Mouse (Mus musculus): ENCODE data around the gene Rad51. TPM values are rescaled to one million over a fixed set of nuclear protein-coding genes. Genes with fewer than 3 reads are reported as not detected.
A peak's percentile ranks its signal among the peaks of the same experiment; 100 is the strongest.

The Rad51 gene
- polyA plus RNA-seq, 1 experiment from 2014 or later, result 8.3 TPM

GRCm38 (mm10) chr2:119147775-119148174 lies 35.2 kb downstream of the Rad51 start:
- H3K4me3 ChIP-seq, result no peak overlapping the region
- peaks cover 68% of the 10 kb centered on the region for H3K36me3 ChIP-seq (replicated peaks)
- H3K4me1 ChIP-seq, result no peaks in the 10 kb centered on the region
- no peaks in the 10 kb centered on the region for H3K27me3 ChIP-seq (replicated peaks)
- no peak for ATAC-seq (replicated peaks)
- WGBS, result 91% methylated on average over 8 of the region's 8 CpGs
- no peak overlapping the region for H3K9ac ChIP-seq
- no peak overlapping the region for H3K4me2 ChIP-seq
- H3K9me3 ChIP-seq, result no peaks in the 10 kb centered on the region
- H3K27ac ChIP-seq, result no peak overlapping the region

GRCm38 (mm10) chr2:119152255-119152654 lies 39.7 kb downstream of the Rad51 start:
- peaks cover 18% of the 10 kb centered on the region for H3K4me1 ChIP-seq
- H3K27me3 ChIP-seq (replicated peaks), result no peaks in the 10 kb centered on the region
- ATAC-seq (replicated peaks), result no peak
- H3K4me3 ChIP-seq, result no peak overlapping the region
- no peak overlapping the region for H3K27ac ChIP-seq
- H3K9me3 ChIP-seq, result no peaks in the 10 kb centered on the region
- 90% methylated on average over 6 of the region's 6 CpGs for WGBS
- H3K36me3 ChIP-seq (replicated peaks), result peaks cover 53% of the 10 kb centered on the region
- no peak overlapping the region for H3K9ac ChIP-seq
- no peak overlapping the region for H3K4me2 ChIP-seq

GRCm38 (mm10) chr2:119154683-119155082 lies 42.1 kb downstream of the Rad51 start:
- Histone ChIP-seq H3K4me2 (no peak overlapping the region), H3K9ac (no peak overlapping the region), H3K36me3 (replicated peaks) (peaks cover 36% of the 10 kb centered on the region), H3K9me3 (no peaks in the 10 kb centered on the region), H3K4me3 (no peak overlapping the region), H3K27ac (no peak overlapping the region), H3K27me3 (replicated peaks) (no peaks in the 10 kb centered on the region), H3K4me1 (peaks cover 23% of the 10 kb centered on the region)
- no peak for ATAC-seq (replicated peaks)
- WGBS, result 87% methylated on average over 2 of the region's 2 CpGs

- 84% methylated on average over 9 of the region's 9 CpGs for WGBS
- Histone ChIP-seq H3K4me2 (peak overlapping the region; percentile 93), H3K9ac (no peak overlapping the region), H3K4me3 (0 out of 2 replicates have a peak overlapping the region, but pooled peaks have one; percentile 96), H3K9me3 (no peaks in the 10 kb centered on the region), H3K27me3 (replicated peaks) (no peaks in the 10 kb centered on the region), H3K27ac (no peak overlapping the region), H3K36me3 (replicated peaks) (peaks cover 31% of the 10 kb centered on the region), H3K4me1 (peaks cover 23% of the 10 kb centered on the region)
- no peak for ATAC-seq (replicated peaks)
These were observed 42.8 kb downstream of the Rad51 start for GRCm38 (mm10) chr2:119155388-119155787.

GRCm38 (mm10) chr2:119156081-119156680 lies 43.6 kb downstream of the Rad51 start:
- WGBS, result 8% methylated on average over 34 of the region's 34 CpGs
- Histone ChIP-seq H3K36me3 (replicated peaks) (peaks cover 28% of the 10 kb centered on the region), H3K9ac (peak overlapping the region; percentile 91), H3K9me3 (no peaks in the 10 kb centered on the region), H3K27me3 (replicated peaks) (no peaks in the 10 kb centered on the region), H3K4me1 (peaks cover 23% of the 10 kb centered on the region), H3K27ac (peak overlapping the region; percentile 84), H3K4me3 (peak overlapping the region; percentile 96), H3K4me2 (peak overlapping the region; percentile 93)
- peak; percentile 71; the same call in 1 of the 2 replicates for ATAC-seq (replicated peaks)

- no peaks in the 10 kb centered on the region for H3K27me3 ChIP-seq (replicated peaks)
- peak within 1 kb of the TSS; percentile 96 for H3K4me3 ChIP-seq
- under 1% methylated on average over 57 of the region's 57 CpGs for WGBS
- H3K4me2 ChIP-seq, result peak within 1 kb of the TSS; percentile 93
- peak within 1 kb of the TSS; percentile 91 for H3K9ac ChIP-seq
- H3K4me1 ChIP-seq, result peaks cover 23% of the 10 kb centered on the region
- peak within 1 kb of the TSS; percentile 84 for H3K27ac ChIP-seq
- H3K36me3 ChIP-seq (replicated peaks), result peaks cover 23% of the 10 kb centered on the region
- no peaks in the 10 kb centered on the region for H3K9me3 ChIP-seq
- peak; percentile 94 for ATAC-seq (replicated peaks)
These were observed 44.3 kb downstream of the Rad51 start, which contains the start of gene Rmdn3 for GRCm38 (mm10) chr2:119156681-119157572. Gene Rmdn3, minus strand, starts transcription at chr2:119157034.

- Histone ChIP-seq H3K9me3 (no peaks in the 10 kb centered on the region), H3K4me2 (peak overlapping the region; percentile 93), H3K9ac (no peak overlapping the region; the same call in 1 of the 2 replicates), H3K36me3 (replicated peaks) (peaks cover 16% of the 10 kb centered on the region; the same call in 1 of the 2 replicates), H3K27me3 (replicated peaks) (no peaks in the 10 kb centered on the region), H3K27ac (no peak overlapping the region), H3K4me1 (peaks cover 23% of the 10 kb centered on the region), H3K4me3 (no peak overlapping the region)
- ATAC-seq (replicated peaks), result no peak
These were observed 45.2 kb downstream of the Rad51 start for GRCm38 (mm10) chr2:119157836-119158235.

- Histone ChIP-seq H3K36me3 (replicated peaks) (no peaks in the 10 kb centered on the region), H3K4me1 (peaks cover 7% of the 10 kb centered on the region), H3K9ac (no peak overlapping the region), H3K27me3 (replicated peaks) (peaks cover 8% of the 10 kb centered on the region), H3K4me2 (no peak overlapping the region), H3K4me3 (no peak overlapping the region), H3K27ac (no peak overlapping the region), H3K9me3 (no peaks in the 10 kb centered on the region)
- 29% methylated on average over 2 of the region's 2 CpGs for WGBS
- no peak for ATAC-seq (replicated peaks)
These were observed 48.7 kb downstream of the Rad51 start for GRCm38 (mm10) chr2:119161247-119161646.

GRCm38 (mm10) chr2:119163135-119163534 lies 50.5 kb downstream of the Rad51 start:
- Histone ChIP-seq H3K4me3 (no peak overlapping the region), H3K9me3 (no peaks in the 10 kb centered on the region), H3K4me1 (peaks cover 17% of the 10 kb centered on the region), H3K27ac (no peak overlapping the region), H3K27me3 (replicated peaks) (peaks cover 17% of the 10 kb centered on the region), H3K9ac (no peak overlapping the region), H3K4me2 (no peak overlapping the region), H3K36me3 (replicated peaks) (no peaks in the 10 kb centered on the region)
- WGBS, result 63% methylated on average over 3 of the region's 3 CpGs
- ATAC-seq (replicated peaks), result no peak

GRCm38 (mm10) chr2:119163999-119164398 lies 51.4 kb downstream of the Rad51 start:
- H3K27me3 ChIP-seq (replicated peaks), result peaks cover 18% of the 10 kb centered on the region

GRCm38 (mm10) chr2:119165401-119165800 lies 52.8 kb downstream of the Rad51 start:
- Histone ChIP-seq H3K9ac (no peak overlapping the region), H3K27me3 (replicated peaks) (peaks cover 18% of the 10 kb centered on the region), H3K4me2 (no peak overlapping the region), H3K4me1 (peaks cover 17% of the 10 kb centered on the region), H3K4me3 (no peak overlapping the region), H3K36me3 (replicated peaks) (no peaks in the 10 kb centered on the region), H3K27ac (no peak overlapping the region), H3K9me3 (no peaks in the 10 kb centered on the region)
- ATAC-seq (replicated peaks), result no peak

More at GRCm38 (mm10) chr2:119163999-119164398, 51.4 kb downstream of the Rad51 start:
- ATAC-seq (replicated peaks), result no peak
- Histone ChIP-seq H3K4me2 (no peak overlapping the region), H3K4me1 (peaks cover 17% of the 10 kb centered on the region), H3K36me3 (replicated peaks) (no peaks in the 10 kb centered on the region), H3K27ac (no peak overlapping the region), H3K9ac (no peak overlapping the region), H3K9me3 (no peaks in the 10 kb centered on the region), H3K4me3 (no peak overlapping the region)
- 87% methylated on average over 4 of the region's 4 CpGs for WGBS
